Mouse (Mus musculus) monocyte, adult 5-6 weeks (primary cell): ENCODE measurements around the gene Dnmt3l. TPM values are rescaled to one million over a fixed set of nuclear protein-coding genes. Genes with fewer than 3 reads are reported as not detected.
A peak's percentile ranks its signal among the peaks of the same experiment; 100 is the strongest.
"Not testable (repeated sequence)": the region's sequence is repeated elsewhere in the genome, so short reads cannot be mapped to it uniquely, and the experiment has no call there.

Experiments
- ATAC-seq: fragments of 153-309, 156-312 bp; replicated peaks from 2 replicates; pipeline ENCODE4 v1.8.0; 2017; ENCODE audit warnings: mild to moderate bottlenecking; ENCODE audit not compliant: low TSS enrichment, insufficient number of reproducible peaks, severe bottlenecking, poor library complexity, low FRiP score
- total RNA-seq: library from RNA; stranded (forward); fragments of 200-1000, 200-491, 200-594 nt; gene quantifications from 3 replicates; pipeline ENCODE4 v1.2.3, GENCODE M21; 2017

The Dnmt3l gene
- total RNA-seq = not detected in 3 replicates

GRCm38 (mm10) chr10:78041647-78042046, at the start of gene Dnmt3l:
Gene Dnmt3l (plus strand): TSS chr10:78041947.
- no peak for ATAC-seq

DNA sequence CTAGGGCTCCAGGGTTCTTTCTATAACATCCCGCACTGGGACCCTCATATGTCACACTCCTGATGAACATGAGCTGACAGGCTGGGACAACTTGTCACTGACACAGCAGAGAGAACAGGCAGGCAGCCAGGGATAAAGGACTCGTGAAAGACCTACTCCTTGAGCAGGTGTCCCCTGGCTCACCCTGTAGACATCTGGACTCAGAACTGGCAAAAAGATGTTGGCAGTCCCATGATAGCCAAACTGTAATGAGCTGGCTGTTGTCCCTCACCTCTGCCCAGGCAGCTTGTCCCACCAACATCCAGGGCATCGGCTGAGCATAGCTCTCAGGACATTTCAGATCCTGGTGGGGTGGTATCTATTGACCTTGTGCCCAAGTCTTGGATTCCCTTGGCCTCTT, 46.1 kb upstream of the Dnmt3l start:
- ATAC-seq = no peak

DNA sequence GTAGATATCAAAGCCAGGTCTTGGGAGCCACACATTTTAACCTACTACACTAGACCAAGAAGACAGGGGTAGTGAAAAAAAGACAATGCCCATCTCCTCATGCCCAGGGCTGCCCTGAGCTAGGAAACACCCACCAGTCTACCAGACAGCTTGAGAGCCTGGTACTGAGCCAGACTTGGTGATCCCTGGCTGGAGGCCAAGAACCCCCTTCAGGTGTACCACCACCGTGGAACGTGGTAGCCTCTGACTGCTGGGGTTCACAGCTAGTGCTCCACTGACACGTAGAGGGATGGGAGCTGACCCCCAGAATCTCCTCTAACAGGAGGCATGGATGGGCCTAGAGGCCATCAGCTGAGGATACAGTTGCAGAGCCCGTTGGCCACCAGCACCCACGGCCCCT, 41.5 kb upstream of the Dnmt3l start:
- ATAC-seq = no peak

DNA sequence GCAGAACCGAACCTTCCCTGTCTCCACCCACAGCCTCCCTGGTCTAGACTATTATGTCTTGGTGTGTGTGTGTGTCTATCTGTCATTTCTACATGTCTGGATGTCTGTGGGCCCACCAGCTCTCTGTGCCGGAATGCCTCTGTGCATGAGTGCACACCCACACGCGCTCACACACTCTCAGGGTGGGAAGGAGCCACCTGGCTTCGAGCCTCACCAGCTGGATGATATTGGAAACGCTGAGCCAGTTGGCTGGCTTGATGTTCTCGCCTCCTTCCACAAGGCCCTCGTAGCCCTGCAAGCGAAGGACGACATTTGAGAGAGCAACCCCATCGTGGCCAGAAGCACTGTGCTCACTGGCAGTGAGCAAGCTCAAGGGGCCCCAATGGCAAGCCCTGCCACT, 40.0 kb upstream of the Dnmt3l start:
- no peak for ATAC-seq

DNA sequence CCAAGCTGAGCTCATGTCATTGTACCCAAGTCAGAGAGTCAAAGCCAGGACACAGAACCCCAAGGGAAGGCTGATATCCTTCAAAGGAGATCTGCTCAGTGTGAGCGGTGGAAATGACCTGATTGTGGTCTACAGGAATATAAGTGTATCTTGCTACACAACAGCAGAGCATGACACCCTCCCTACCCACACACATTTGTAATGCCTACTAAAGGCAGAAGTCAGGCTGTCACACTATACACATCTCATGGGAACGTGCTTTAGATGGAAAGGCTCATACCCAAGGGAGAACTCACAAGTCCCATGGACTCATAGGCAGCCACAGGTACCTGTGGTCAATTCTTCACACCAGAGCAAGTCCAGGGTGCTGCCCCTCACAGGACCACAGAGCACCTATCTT, 39.4 kb upstream of the Dnmt3l start:
- no peak for ATAC-seq

- ATAC-seq = no peak
These were observed 37.2 kb upstream of the Dnmt3l start for GRCm38 (mm10) chr10:78004479-78005100.

- no peak for ATAC-seq
These were observed 35.8 kb upstream of the Dnmt3l start for GRCm38 (mm10) chr10:78005791-78006438.

GRCm38 (mm10) chr10:78007203-78007602, 34.5 kb upstream of the Dnmt3l start:
- no peak for ATAC-seq

DNA sequence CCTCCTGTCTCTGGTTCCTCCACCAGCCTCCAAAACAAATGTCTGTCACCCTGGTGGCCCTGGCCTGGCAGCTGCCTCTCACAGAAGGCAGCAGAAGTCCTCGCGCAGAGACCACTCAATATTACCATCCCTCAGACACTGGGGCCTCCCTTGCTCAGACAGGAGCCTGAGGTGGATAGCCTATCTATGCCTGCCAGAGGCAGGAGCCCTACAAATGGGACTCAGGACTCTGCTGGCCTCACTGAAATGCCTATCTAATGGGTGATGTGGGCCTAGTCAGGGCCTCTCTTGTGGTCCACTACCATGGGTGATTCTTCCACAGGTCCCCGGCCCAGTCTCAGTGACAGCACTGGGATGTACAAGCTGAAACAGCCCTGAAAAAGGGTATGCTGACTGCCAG, 33.6 kb upstream of the Dnmt3l start:
- no peak for ATAC-seq

DNA sequence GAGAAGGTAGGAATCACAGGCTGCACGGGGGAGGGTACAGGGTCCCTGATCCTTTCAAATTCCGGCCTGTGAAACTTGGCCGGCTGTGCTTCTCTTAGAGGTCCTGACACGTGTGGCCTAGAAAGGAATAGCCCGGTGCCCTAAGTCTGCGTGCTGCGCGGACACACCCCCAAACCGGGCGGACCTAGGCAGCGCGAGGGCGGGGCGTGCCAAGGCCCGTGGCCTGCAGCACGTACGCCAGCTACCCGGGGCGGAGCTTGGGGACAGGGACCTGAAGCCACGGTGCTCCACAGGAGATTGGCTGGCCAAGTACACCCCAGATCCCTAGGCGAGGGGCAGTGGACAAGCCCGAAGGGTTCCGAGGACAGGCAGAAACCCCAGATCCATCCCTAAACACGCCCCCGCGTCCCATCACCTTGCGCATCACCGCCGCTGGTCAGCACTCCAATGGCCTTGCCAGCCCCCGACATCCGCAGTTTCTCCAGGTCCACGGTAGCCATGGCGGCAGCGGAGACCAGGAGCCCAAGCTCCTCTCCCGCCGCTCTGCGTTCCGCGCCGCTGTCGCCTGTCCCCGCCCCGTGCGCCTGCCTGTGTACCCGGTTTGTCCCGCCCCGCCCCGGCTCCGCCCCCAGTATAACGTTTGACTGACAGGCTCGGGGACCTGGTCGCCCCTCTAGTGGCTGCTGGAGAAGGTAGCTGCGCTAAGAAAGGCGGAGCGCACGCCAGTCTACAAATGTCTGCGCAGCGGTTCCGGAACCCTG, 32.4 kb upstream of the Dnmt3l start:
- peak; percentile 90 for ATAC-seq

DNA sequence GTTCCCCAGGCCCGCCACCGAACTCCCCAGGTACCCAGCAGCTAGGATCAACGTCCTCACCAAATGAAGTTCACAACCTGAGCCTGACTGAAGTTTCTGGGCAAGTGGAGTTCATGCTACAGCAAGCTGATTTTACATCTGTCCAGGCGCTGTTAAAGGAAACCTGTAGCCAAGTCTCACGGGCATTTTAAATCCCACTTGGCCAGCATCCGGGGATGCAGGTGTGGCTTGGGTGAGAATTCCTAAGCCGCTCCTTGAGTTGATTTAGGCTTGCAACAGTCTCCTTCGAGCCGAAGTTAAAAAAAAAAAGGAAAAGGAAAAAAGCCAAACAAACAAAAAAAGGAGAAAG, 31.8 kb upstream of the Dnmt3l start, which contains the start of gene Pfkl:
Gene Pfkl (minus strand): TSS at position 139 of the 349 bp plus-strand sequence.
- no peak for ATAC-seq

DNA sequence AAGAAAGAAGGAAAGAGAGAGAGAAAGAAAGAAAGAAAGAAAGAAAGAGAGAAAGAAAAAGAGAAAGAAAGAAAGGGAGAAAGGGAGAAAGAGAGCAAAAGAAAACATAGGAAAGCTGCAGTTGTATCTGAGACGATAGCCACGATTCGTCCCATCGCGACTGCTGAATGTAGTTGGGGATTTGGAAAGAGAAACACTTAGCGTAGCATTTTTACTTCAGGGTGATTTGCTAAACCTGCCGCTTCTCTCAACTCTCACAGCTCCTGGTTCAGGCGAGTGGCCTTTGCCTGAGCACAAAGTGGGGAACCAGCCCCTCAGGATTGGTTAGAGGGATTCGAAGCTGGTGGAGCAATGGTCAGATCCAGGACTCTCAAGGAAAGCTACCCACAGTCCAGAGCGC, 31.4 kb upstream of the Dnmt3l start:
- no peak for ATAC-seq

DNA sequence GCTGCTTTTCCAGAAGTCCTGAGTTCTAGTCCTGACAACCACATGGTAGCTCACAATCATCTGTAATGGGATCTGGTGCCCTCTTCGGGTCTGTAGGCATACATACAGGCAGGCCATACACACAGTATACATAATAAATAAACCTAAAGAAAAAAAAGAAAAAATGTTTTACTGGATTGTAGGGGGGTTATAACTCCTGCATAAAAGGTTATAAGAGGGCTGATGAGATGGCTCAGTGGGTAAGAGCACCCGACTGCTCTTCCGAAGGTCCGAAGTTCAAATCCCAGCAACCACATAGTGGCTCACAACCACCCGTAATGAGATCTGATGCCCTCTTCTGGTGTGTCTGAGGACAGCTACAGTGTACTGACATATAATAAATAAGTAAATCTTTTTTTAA, 30.6 kb upstream of the Dnmt3l start:
- ATAC-seq = not testable (repeated sequence)

GRCm38 (mm10) chr10:78012661-78013495, 28.9 kb upstream of the Dnmt3l start:
- ATAC-seq = no peak

DNA sequence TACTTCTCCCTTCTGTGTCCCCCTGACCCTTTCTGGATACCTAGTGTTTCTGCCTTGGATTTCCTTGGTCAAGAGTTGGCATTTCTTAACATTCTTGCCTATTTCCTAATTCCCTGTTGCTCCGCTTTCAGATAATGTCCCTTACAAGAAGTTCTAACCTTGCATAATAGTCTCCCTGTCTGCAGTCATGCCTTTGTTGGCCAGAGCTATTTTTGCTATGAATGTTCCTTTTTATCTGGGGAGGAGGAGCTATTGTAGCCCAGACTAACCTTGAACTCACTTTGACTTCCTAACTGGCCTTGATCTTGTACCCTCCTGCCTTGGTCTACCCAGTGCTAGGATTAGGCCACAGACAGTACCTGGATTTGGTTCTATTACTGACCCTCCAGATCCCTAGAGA, 26.3 kb upstream of the Dnmt3l start:
- peak; percentile 44 for ATAC-seq

- ATAC-seq = no peak
These were observed 25.4 kb upstream of the Dnmt3l start for GRCm38 (mm10) chr10:78016366-78016765.

DNA sequence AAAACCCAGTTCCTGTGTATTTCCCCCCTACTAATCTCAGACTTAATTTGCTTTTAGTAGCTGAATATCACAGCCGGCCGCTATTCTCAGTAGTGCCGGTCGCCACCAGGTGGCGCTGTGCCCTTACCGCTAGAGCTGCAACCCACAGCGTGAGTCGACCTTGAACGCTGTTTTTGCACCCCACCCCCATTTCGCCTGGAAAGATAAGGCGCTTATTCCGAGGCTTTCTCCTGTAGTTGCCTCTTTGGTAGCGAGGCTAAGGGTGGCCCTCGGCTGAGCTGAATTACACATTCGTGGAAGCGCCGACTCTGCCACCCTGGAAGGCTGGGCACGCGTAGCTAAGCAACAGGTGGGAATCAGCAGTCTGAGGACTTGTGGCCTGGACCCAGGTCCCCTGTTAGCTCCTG, 22.9 kb upstream of the Dnmt3l start:
- ATAC-seq = peak; percentile 80

GRCm38 (mm10) chr10:78019291-78019690, 22.5 kb upstream of the Dnmt3l start:
- ATAC-seq = no peak

- not testable (repeated sequence) for ATAC-seq
These were observed 21.8 kb upstream of the Dnmt3l start for GRCm38 (mm10) chr10:78019984-78020383.
